In the genomic region with DNA sequence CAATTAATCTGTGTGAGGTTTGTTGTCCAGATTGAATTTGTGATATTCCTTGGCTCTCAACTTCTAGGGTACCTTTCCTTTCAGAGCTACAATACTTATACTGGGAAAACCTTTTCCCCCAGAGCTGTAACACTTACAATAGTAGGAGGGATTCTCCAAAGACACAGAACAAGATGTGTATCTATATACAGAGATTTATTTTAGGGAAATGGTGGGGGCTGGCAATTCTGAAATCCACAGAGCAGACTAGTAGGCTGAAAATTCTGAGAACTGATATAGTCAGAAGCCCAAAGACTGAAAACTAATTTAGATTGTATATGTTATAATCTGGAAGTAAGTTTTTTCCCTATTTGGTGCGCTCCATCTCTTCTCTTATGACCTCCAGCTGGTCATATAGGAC, we compare ENCODE assay signal across 21 mouse cellular contexts.
DNase-seq lines count a peak whose midpoint lies in the region; ATAC-seq lines count a peak whose summit lies in the region.
"Had no signal": no experiment of that assay in that cellular context is flagged by ENCODE, and none has a peak within 500 bp of the region (broad histone marks: within the 10 kb centered on the region; RNA-seq: fewer than 3 reads in every experiment).

No protein-coding gene starts in this region.

- DNase-seq in frontal cortex, postnatal 25 days (ENCODE audit: low spot score in 2 of 2), result no peak
- DNase-seq in right cerebral cortex, postnatal 10 days (ENCODE audit: low spot score in 2 of 2), result peak; percentile 26 to 33
- DNase-seq in right cerebral cortex, adult 18-20 months, result no peak
- no peak for DNase-seq in ovary, postnatal 36 days (ENCODE audit: low spot score)
- DNase-seq: adrenal gland, adult 8-10 months; adrenal gland, postnatal 14 days; adrenal gland, postnatal 36 days; B cell, adult 2 months; cerebellum, adult 11 months; cerebellum, adult 18-20 months; cerebellum, adult 8-10 months; cerebellum, adult 9-11 months; cerebellum, postnatal 14 days; cerebellum, postnatal 36 days; embryo, embryonic 11 days had no signal

- ATAC-seq in frontal cortex, adult (ENCODE audit: low TSS enrichment), result peak; percentile 88
- ATAC-seq: activated CD4-positive, CD25-positive, alpha-beta regulatory T cell, adult 4 months; CD4-positive, CD25-positive, alpha-beta regulatory T cell, adult 4 months; forebrain, embryonic 14.5 days; forebrain, embryonic 16.5 days; Patski had no signal

Comparison
In these comparisons a context has a peak if more than half of its experiments do, and no peak if none do; other contexts are left out.
1. DNase-seq: peak in right cerebral cortex, postnatal 10 days (2 of 2); none in frontal cortex, postnatal 25 days (0 of 2), right cerebral cortex, adult 18-20 months (single experiment) and ovary, postnatal 36 days (single experiment).